Mouse (Mus musculus) erythroblast, embryonic 14.5 days (primary cell): ENCODE measurements at regions not wholly inside any gene's neighbourhood (a gene's known extent, or its start where the extent isn't known, plus 50 kb on each side); places are given as distances from the start of the nearest gene placed in this dataset.

Experiments
- GATA1 ChIP-seq: IDR thresholded peaks from 2 replicates; pipeline ENCODE4 v1.6.1; 2012; ENCODE audit warnings: low read length, inconsistent platforms, mixed read lengths
- TAL1 ChIP-seq: IDR thresholded peaks from 3 replicates; pipeline ENCODE4 v1.6.1; 2012; ENCODE audit warnings: low read length, inconsistent platforms, mixed read lengths

DNA sequence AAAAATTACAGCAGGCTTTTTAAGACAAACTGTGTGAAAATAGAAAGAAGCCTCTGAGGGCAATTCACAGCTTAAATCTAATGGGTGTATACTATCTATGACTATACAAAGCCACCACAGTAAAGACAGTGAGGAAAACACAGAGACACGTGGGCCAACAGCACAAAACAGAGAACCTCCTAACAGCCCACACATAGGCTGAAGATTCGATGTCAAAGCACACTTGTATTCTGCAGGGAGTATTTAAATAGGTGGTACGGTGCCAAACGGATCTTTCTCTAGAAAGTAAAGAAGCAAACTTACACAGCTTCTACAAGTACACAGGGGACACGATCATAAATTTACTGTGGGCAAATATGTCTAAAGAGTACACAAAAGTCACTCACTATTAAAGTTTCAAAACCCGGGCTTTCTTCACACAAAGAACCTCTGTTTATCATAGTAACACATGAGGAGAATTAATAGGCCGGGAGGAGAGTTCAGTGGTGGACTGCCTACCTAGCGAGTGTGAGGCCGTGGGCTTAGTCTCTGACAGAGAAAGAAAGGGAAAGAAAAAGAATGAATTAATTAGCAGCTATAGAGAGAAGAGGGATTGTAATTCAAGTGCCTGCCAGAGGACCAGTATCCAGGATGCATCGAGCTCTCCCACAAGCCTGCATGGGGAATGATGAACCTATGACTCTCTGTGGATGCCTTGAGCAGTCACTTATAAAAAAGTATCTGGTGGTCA, 317.7 kb upstream of the Nfe2l3 start:
- TF ChIP-seq GATA1 (no peak), TAL1 (no peak)
